Mouse (Mus musculus): Measurements from ENCODE around the gene Gba.
A peak's percentile ranks its signal among the peaks of the same experiment; 100 is the strongest.

GRCm38 (mm10) chr3:89193853-89194252 lies 8.9 kb upstream of the Gba start:
- TF ChIP-seq CTCF (IDR thresholded peaks at IDR 0.05; ENCODE audit: low read depth), result peak; percentile 40
- TF ChIP-seq EP300 (IDR thresholded peaks at IDR 0.05; ENCODE audit: low read depth), result no peak

Data from heart, postnatal 0 days (tissue).